Mouse (Mus musculus) ES-E14 (cell line): ENCODE data around the gene Fras1. TPM values are rescaled to one million over a fixed set of nuclear protein-coding genes. Genes with fewer than 3 reads are reported as not detected.

Experiments
- DNase-seq: peaks from one replicate; pipeline ENCODE4 v3.0.0-alpha.2; 2013; ENCODE audit warnings: low read depth, low spot score
- H3K27ac ChIP-seq: 2 replicates; pipeline ENCODE4 v1.5.1; 2012; ENCODE audit warnings: low read depth, mild to moderate bottlenecking, low read length, moderate library complexity, mixed read lengths; ENCODE audit not compliant: poor library complexity, insufficient read depth, severe bottlenecking
- H3K36me3 ChIP-seq: 2 replicates; pipeline ENCODE4 v1.6.1; 2012; ENCODE audit warnings: mild to moderate bottlenecking, low read length, moderate library complexity, mixed read lengths; ENCODE audit not compliant: control insufficient read depth, poor library complexity, insufficient read depth, severe bottlenecking
- H3K4me1 ChIP-seq, 2 experiments: fragments of 150-350 bp in 1 of 2; sonication (generic) in 1 of 2; 2 replicates each; pipeline ENCODE4 v1.6.1; 2012; ENCODE audit warnings: low read length in 2 of 2, mild to moderate bottlenecking in 1 of 2, mixed read lengths in 1 of 2; ENCODE audit not compliant: control insufficient read depth in 2 of 2, insufficient read depth in 2 of 2, poor library complexity in 1 of 2
- H3K4me3 ChIP-seq, 2 experiments: fragments of 150-350 bp in 1 of 2; sonication (generic) in 1 of 2; 2 replicates each; pipeline ENCODE4 v1.5.1; 2012; ENCODE audit warnings: low read length in 2 of 2, low read depth in 1 of 2, mild to moderate bottlenecking in 1 of 2, mixed read lengths in 1 of 2; ENCODE audit not compliant: insufficient read depth in 1 of 2, poor library complexity in 1 of 2, severe bottlenecking in 1 of 2
- H3K9ac ChIP-seq: 2 replicates; pipeline ENCODE4 v1.6.1; 2012; ENCODE audit warnings: low read depth, mild to moderate bottlenecking, low read length, mixed read lengths; ENCODE audit not compliant: poor library complexity, insufficient read depth, severe bottlenecking
- H3K9me3 ChIP-seq: fragments of 150-350 bp; sonication (generic); 2 replicates; pipeline ENCODE4 v1.6.1; 2012; ENCODE audit warnings: low read depth, mild to moderate bottlenecking, low read length; ENCODE audit not compliant: control insufficient read depth, insufficient read depth
- CHD2 ChIP-seq: IDR thresholded peaks from 2 replicates; pipeline ENCODE4 v1.6.1; 2014; ENCODE audit warnings: mild to moderate bottlenecking, low read depth, low read length, inconsistent platforms
- HCFC1 ChIP-seq: IDR thresholded peaks from 2 replicates; pipeline ENCODE4 v1.6.1; 2012; ENCODE audit warnings: low read length, inconsistent platforms, borderline replicate concordance; ENCODE audit not compliant: insufficient read depth
- MAFK ChIP-seq: IDR thresholded peaks from 2 replicates; pipeline ENCODE4 v1.6.1; 2014; ENCODE audit warnings: mild to moderate bottlenecking, low read depth, low read length, inconsistent platforms; ENCODE audit not compliant: insufficient read depth
- ZC3H11A ChIP-seq: IDR thresholded peaks from 2 replicates; pipeline ENCODE4 v1.6.1; 2012; ENCODE audit warnings: low read depth, mild to moderate bottlenecking, inconsistent platforms, low read length, borderline replicate concordance
- ZNF384 ChIP-seq: IDR thresholded peaks from 2 replicates; pipeline ENCODE4 v1.6.1; 2012; ENCODE audit warnings: low read depth, low read length, inconsistent platforms
- in situ Hi-C, 2 experiments: fragments of 600-800 bp; cut with MboI; formaldehyde crosslinking; loops; one replicate each; pipeline ENCODE4 v1.15.1; 2025; ENCODE audit warnings: low sequenced_read_pairs in 2 of 2, inconsistent platforms in 1 of 2; ENCODE audit not compliant: unreplicated experiment in 2 of 2
- total RNA-seq: library from RNA; depleted of rRNA; stranded (reverse); fragments of 300-350 nt; gene quantifications from 2 replicates; pipeline ENCODE4 v1.2.3, GENCODE M21; 2012

The Fras1 gene
- total RNA-seq, 1 experiment = 1.6 TPM

DNA sequence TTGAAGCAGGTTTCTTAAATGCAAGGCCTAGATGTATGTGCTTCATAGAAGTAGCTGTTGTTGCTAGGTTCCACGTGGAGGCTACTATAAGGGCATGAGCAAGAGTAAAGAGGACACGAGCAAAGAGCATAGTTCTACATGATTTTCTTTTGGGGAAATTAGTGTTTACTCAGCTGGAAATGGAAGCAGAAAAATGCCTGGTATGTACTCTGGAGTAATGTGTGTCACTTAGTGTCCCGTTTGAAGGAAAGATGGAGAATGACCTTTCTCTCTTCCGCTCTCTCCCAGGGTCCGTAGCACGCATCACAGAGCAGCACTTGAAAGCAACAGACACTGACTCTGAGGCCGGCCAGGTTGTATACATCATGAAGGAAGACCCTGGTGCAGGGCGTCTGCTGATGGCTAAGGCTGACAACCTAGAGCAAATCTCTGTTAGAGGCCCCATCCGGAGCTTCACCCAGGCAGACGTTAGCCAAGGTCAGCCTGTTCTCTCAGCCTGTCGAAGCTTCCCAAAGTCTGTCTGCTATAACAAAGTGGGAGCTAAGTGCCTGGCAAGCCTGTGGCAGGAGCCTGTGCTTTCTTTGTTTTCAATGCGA lies 338.4 kb downstream of the Fras1 start:
- no peaks in the 10 kb centered on the region for H3K4me1 ChIP-seq
- TF ChIP-seq ZC3H11A (no peak), ZNF384 (no peak), HCFC1 (no peak), MAFK (no peak), CHD2 (no peak)
- H3K36me3 ChIP-seq = no peaks in the 10 kb centered on the region
- H3K4me3 ChIP-seq = no peak overlapping the region
- DNase-seq = no peak
- H3K27ac ChIP-seq = no peak overlapping the region
- H3K9ac ChIP-seq = no peak overlapping the region
- in situ Hi-C loops = no loop called here
- no peaks in the 10 kb centered on the region for H3K9me3 ChIP-seq

DNA sequence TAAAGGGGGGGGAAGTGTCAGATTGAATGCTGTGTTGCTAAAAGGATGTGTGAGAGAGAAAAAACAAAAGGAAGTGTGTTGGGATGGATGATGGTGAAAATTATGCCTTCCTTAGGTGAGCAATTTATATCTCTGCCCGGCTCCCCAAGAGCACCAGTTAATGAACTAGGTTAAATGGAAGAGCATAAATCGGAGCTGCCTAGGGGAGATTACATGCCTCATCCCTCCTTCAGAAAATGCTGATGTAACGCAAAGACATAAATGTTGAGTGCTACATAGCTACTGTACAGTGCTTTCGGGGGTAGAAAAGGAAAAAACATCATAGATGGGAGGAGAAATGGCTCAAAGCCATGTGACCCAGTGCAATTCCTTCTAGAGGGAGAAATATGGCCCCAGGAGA lies 339.0 kb downstream of the Fras1 start:
- Histone ChIP-seq H3K9me3 (no peaks in the 10 kb centered on the region), H3K4me1 (no peaks in the 10 kb centered on the region), H3K27ac (no peak overlapping the region), H3K4me3 (no peak overlapping the region), H3K9ac (no peak overlapping the region), H3K36me3 (no peaks in the 10 kb centered on the region)
- TF ChIP-seq MAFK (no peak), CHD2 (no peak), ZNF384 (no peak), HCFC1 (no peak), ZC3H11A (no peak)
- DNase-seq = no peak
- in situ Hi-C loops = no loop called here

- in situ Hi-C loops = no loop called here
- no peak for DNase-seq
Measured at GRCm38 (mm10) chr5:96716273-96717034, 342.7 kb downstream of the Fras1 start.

DNA sequence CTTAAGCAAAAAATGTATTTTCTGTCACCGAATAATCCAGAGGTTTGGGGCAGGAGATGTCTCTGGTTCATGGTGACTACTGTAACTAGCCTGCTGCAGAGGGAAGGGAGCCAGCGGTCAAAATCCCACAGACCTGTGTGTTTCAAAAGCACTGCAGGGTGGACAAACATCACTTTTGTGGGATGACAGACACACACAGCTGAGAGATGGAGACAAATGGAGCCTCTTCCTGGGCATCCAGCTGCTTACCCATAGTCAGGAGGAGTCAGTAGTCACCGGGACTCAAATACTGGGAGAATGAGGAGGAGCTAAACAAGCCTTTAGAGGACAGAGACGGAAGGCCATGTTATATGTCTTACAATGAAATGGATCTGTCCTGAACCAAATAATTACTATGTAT lies 343.9 kb downstream of the Fras1 start:
- in situ Hi-C loops = no loop called here

More at GRCm38 (mm10) chr5:96716273-96717034, 342.7 kb downstream of the Fras1 start:
- TF ChIP-seq CHD2 = no peak
- TF ChIP-seq ZNF384 = no peak
- no peak for TF ChIP-seq MAFK
- TF ChIP-seq ZC3H11A = no peak
- TF ChIP-seq HCFC1 = no peak
- H3K27ac ChIP-seq = no peak overlapping the region
- H3K4me3 ChIP-seq = no peak overlapping the region
- no peak overlapping the region for H3K9ac ChIP-seq
- H3K4me1 ChIP-seq = no peaks in the 10 kb centered on the region
- no peaks in the 10 kb centered on the region for H3K9me3 ChIP-seq
- no peaks in the 10 kb centered on the region for H3K36me3 ChIP-seq

More for the DNA sequence above, 343.9 kb downstream of the Fras1 start:
- no peak for TF ChIP-seq HCFC1
- TF ChIP-seq CHD2 = no peak
- no peak for TF ChIP-seq MAFK
- TF ChIP-seq ZNF384 = no peak
- no peak for TF ChIP-seq ZC3H11A
- Histone ChIP-seq H3K9me3 (no peaks in the 10 kb centered on the region), H3K4me1 (no peaks in the 10 kb centered on the region), H3K36me3 (no peaks in the 10 kb centered on the region), H3K27ac (no peak overlapping the region), H3K9ac (no peak overlapping the region), H3K4me3 (no peak overlapping the region)
- DNase-seq = no peak
